Mouse (Mus musculus): Measurements from ENCODE around the gene Ier5l.

DNA sequence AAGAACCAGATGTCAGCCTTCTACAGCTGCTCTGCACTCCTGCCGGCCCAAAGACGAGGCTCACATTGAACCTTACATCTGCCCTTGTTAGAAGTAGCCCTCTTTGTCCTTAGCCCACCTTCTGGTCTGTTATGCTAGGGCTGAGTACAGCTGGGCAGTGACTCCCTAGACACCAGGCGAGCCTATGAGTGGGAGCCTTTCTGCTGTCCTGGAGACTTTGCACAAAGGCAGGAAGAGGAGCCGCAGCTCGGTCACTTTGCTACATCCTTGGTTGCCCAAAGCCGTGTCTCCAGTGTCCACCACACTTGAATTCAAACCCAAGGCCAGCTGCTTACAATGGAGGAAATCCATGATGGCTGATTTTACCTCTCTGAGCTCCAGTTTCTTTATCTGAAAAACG lies 25.6 kb downstream of the Ier5l start:
- no peak for TF ChIP-seq CTCF (IDR thresholded peaks at IDR 0.05; ENCODE audit: low read depth)
- TF ChIP-seq EP300 (IDR thresholded peaks at IDR 0.05; ENCODE audit: low read depth): no peak
